Mouse (Mus musculus) cerebellum, adult (tissue): ENCODE results near the gene Smim24.

Experiments used
- ATAC-seq: cut with Nextera tagmentation; 2 replicates; pipeline ENCODE4 v1.9.2; 2017; ENCODE audit warnings: mild to moderate bottlenecking, moderate library complexity, mixed read lengths; ENCODE audit not compliant: insufficient number of reproducible peaks, low FRiP score, low TSS enrichment

The Smim24 gene

DNA sequence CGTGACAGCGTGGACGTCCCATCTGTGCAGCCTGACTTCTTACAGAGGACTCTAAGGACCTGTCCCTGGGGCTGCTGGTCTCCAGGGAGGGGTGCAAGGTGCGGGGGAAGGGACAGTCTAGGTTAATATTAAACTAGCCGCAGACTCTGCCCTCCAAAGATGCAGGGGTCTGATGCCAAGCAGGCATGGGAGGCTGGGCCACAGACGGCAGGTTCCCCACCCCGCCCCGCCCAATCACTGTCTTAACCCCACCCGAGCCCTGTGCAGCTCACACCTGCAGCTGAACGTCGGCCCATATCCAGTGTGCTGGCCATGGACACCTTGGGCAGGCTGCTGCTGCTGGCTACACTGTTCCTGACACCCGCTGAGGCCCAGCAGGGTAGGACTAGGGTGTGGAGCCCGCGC, at the start of gene Smim24:
Gene Smim24, plus strand, starts transcription at position 271 of the 405 bp plus-strand sequence.
- no peak for ATAC-seq

DNA sequence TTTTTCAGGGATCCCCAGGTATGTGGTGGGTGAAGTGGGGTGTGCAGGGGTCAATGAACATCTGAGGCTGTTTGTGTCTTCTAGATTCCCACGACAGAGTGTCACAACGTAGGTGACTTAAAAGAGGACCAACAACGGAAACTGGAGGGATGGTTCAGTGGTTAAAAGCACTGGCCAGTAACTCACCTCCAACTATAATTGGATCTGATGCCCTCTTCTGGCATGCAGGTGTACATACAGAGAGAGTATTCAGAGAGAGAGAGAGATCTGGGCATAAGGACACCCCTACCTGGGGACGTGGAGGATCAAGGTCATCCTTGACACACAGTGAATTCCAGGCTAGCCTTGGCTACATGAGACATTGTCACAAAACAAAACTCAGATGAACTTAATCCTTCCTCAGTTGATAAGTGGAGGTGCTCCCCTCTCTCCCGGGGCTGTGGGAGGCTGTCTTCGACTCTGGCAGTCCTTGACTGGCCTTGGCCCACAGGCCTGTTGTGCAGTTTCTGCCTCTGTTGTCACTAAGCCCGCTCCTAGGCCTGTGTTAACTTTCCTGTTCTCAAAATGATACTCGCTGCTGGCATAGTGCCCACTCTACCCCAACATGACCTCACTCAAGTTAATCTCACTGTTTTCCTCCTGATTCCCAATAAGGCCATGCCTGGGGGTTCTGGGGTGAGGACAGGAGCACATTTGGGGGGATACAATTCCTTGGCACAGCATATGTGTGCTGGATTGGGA, 48.3 kb upstream of the Smim24 start:
- ATAC-seq = no peak

DNA sequence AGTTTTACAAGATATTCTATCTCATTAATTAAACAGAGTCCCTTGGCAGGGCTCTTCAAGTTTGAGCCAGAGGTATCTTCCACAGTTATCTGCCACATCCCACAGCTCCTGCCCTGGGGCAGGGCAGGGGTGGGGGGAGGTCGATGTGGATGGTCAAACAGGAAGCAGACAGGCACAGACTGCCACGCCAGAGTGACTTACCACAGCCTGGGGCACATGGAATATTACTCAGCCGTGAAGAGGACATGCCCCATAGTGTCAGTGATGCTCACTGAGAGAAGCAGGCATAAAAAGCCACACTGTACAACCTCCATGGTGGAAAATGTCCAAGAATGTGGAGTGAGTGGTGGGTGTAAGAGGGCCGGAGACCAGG, 47.7 kb upstream of the Smim24 start:
- ATAC-seq = no peak

DNA sequence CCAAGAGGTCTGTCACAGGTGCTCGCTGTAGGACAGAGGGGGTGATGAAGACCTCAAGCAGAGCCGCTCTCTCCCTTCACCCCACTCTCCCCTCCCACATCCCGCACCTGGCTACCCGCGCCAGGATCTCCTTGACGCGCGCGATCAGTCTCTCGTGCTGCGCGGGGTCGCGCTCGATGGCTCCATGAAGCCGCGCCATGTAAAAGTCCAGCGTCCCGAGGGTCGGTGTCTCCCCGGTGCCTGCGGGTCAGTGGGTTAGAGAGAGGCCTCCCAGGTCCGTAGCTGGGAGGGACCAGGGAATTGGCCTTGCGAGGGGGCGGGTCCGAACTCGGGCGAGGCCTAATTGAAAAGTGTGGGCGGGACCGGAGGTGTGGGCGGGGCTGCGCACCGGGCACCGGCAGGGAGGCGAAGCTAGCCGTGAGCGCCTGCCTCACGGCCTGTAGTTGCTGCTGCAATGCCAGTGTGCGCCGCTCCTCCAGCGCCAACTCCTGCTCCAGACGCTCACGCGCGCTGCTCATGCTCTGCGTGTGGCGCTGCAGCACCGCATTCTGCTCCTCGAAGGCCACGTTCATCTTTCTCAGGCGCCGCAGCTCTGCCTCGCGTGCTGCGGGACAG, 46.3 kb upstream of the Smim24 start:
- no peak for ATAC-seq

- ATAC-seq = no peak
Measured at GRCm38 (mm10) chr10:81349146-81349545, 43.7 kb upstream of the Smim24 start.

- ATAC-seq = no peak
Measured at GRCm38 (mm10) chr10:81349961-81350350, 42.9 kb upstream of the Smim24 start.

GRCm38 (mm10) chr10:81350351-81351063, 42.3 kb upstream of the Smim24 start, which contains the start of gene Hmg20b:
Hmg20b (minus strand) TSS chr10:81350480.
- peak; percentile 96 for ATAC-seq

DNA sequence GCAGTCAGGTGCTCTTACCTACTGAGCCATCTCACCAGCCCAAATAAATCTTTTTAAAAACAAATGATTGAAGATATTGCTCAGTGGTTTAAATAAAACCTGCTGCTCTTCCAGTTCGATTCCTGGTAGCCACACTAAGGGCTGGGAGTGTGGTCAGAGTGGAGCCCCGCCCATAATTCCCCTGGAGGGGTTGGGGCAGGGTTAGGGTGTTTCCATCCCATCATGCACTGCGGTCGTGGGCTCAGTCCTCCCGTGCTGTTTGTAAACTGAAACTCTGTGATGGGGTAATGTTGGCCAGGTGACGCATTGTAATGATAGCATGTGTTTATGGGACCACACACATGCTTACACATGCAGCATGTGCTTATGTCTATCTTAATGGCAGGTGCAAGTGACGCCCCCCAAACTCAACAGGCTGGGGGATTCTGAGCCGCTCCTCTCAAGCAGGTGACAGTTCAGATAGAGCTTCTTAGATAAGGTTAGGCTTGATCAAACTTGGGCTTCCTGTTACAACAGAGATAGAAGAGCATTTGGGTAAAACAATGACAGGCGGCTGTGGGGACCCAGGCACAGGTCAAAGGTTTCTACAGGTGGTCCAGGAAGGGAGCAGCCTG, 41.1 kb upstream of the Smim24 start:
- ATAC-seq = no peak

DNA sequence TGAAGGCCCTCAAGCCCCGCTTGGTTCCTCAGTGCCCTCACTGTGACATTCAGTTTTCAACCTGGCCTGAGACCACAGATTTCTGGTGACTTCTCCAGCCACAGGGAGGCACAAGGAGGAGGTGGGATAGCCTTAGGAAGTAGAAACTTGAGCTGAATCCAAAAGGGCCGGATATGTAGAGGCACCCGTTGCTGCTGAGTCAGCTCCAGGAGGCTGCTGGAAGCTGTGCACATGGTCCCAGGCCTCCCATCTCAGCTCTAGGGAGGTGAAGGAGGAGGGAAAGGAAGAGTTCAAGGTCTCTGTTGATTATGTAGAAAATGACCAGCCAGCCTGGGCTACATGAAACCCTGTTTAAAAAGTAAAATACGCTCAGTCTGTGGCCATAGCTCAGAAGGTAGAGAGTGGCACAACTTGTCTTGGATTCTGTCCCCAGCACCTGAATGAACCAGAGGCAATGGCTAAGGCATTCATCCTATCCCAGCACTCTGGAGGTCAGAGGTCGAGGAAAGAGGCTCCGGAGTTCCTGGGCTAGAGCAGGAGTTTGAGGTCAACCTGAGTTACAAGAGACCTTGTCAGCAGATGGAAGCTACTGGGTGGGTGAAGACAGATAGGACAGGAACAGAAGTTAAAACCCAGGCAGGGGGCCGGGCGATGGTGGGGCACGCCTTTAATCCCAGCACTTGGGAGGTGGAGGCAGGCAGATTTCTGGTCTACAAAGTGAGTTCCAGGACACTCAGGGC, 37.9 kb upstream of the Smim24 start:
- no peak for ATAC-seq

GRCm38 (mm10) chr10:81355533-81355932, 37.3 kb upstream of the Smim24 start:
- no peak for ATAC-seq

- no peak for ATAC-seq
Measured at GRCm38 (mm10) chr10:81356352-81356990, 36.4 kb upstream of the Smim24 start.

DNA sequence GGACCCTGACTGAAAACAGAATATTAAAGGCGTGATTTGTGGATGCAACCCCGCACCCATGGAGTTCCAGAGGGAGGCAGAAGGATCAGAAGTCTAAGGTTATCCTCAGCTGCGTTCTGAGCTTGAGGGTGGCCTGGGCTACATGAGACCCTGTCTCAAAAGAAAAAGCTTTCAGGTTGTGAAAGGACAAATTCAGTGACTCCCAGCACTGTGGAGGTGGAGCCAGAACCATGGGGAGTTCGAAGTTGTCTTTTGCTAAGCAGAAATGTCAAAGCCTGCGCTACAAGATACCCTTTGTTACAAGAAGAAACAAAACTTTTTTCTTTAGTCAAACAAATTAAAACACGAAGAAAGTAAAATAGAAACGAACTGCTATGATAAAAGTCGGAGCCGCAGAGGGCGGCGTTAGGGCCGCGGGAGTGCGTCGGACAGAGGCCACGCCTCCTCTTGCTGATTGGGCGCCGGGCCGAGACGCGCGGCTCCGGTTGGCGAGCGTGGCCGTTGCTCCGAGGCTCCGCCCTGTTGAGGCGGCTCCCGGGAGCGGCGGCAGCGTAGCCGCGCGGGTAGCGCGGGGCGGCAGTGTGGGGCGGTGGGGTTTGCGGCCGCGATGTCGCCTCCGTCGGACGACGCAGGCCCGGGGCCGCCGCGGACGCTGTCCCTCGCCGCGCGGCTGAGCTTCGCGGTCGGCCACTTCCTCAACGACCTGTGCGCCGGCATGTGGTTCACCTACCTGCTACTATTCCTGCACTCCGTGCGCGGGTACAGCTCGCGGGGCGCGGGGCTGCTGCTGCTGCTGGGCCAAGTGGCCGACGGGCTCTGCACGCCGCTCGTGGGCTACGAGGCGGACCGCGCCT, 35.6 kb upstream of the Smim24 start, which contains the start of gene Mfsd12:
Gene Mfsd12, plus strand, starts transcription at position 501 of the 854 bp plus-strand sequence.
- peak; percentile 82 for ATAC-seq

- ATAC-seq = no peak
Measured at GRCm38 (mm10) chr10:81358209-81358608, 34.6 kb upstream of the Smim24 start.

GRCm38 (mm10) chr10:81358841-81359240, 34.0 kb upstream of the Smim24 start:
- no peak for ATAC-seq

DNA sequence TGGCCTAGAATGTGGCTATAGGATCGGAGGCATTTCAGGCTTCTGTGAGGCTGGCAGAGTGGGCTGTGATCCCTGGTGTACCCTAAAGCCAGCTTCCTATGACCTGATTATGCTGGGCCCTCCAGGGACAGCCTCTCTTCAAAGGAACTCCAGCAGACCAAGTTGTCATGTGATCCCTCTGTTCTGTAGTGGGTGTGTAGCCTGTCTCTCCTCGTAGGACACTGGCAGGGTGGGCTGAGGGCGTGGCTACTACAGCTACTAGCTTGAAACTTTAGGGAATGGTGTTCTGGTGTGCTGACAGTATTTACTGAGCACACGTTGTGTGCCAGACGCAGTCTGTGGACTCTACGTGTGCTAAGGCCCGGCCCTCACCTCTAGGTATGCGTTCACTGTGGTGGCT, 32.1 kb upstream of the Smim24 start:
- ATAC-seq = no peak

DNA sequence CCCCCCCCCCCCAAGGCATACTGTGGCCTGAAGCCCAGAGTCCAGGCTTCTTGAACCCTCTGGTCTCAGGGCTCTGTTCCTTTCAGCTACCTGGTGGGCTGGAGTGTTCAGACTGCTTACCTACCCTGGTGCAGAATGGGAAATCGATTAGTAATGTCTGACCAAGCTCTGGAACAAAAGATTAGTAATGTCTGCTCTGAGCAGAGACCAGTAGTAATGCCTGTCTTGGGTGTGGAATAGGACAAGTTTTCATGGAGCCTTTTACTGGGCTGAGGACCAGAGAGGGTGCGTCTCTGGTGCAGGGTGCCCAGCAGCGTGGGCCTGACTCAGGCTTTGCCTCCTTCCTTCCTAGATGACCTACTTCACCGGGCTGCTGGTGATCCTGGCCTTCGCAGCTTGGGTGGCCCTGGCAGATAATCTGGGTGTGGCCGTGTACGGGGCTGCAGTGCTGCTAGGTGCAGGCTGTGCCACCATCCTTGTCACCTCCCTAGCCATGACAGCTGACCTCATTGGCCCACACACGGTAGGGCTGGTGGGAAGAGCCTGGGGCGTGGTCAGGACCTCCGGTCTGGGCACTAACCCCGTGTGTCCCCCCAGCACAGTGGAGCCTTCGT, 30.4 kb upstream of the Smim24 start:
- ATAC-seq = no peak

DNA sequence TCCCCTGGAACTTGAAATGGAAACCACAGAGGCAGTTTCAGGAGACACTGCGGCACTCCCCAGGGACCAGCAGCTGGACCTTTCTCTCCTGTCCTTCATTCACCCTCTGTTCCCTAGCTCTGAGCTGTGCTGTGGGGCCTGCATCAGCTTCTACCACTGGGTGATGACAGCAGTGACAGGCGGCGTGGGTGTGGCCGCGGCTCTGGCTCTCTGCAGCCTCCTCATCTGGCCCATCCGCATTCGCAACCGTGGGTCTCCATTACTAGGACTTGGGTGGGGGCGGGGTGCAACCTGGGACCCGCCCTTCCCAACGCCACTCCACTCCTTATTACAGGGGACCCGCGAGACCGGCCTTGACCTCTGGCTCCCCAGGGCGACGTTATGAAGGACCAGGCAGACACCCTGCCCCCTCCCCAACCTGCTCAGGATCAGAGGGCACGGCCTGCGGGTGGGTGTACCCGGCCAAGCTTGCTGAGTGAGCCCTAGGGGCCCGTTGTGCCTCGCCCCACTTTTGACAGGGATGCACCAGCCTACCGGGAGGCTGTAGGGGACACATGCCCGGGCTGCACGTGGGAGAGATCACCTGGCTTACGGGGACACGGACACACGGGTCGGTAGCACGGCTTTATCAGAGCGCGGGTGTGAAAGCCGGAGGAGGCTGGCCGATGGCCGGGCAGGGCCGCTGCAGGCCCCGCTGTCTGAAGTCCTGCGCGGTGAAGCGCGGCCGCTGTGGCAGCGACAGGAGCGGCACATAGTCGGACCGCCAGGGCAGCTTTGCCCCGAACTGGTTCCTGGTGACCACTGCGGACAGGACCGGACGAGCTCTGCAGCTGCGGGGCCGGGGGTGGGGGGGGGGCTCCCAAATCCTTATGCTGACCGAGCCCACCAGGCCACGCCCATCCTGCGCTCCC, 29.2 kb upstream of the Smim24 start:
- ATAC-seq = no peak
